Mouse (Mus musculus): ENCODE data around the gene Ube2cbp. TPM values are rescaled to one million over a fixed set of nuclear protein-coding genes. Genes with fewer than 3 reads are reported as not detected.
A peak's percentile ranks its signal among the peaks of the same experiment; 100 is the strongest.

The Ube2cbp gene
- total and polyA plus RNA-seq, 3 experiments: 3.3 to 6.4 (median 5.5) TPM

DNA sequence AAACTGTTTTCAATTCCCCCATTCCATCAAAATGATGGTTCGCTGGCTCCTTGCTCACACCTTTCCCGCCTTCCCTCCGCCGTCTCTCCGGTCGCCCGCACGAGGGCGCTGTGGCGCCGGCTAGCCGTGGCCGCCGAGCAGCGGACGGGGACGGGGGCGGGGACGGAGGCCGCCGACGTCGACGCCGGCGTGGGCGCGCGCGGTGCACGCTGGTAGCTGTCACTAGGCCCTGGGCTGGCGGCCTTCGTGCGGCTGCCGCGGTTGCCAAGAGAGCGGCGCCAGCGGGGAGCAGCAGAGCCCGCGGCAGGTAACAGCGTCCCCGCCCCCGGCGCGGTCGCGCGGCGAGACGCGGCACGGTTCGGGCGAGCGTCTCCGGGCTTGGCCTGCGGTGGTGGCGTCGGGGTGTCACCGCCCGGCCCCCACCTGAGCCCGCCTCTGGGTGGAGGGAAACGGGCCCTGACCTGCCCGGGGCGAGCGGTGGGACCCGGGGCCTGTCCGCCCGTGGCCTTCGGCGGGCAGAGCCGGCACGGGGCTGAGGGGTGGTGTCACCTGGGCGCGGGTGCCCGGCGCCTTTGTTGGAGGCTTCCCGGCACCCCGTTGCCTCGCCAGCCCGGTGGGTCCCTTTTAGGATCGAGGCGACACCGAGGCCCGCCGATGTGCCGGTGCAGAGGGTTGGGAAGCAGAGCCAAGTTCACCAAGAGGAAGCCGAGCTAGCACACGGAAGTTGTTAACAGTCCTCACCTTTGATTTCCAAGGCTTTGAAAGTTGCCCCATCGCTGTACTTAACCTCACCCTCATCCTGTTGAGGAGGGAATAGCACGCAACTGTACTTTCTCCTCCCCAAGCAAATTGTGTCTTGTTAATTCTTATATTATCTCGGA, 2.5 kb upstream of the Ube2cbp start, which contains the start of gene Dop1a:
Gene Dop1a, plus strand, starts transcription at position 165 of the 881 bp plus-strand sequence.
- TF ChIP-seq MEF2A (IDR thresholded peaks at IDR 0.05; ENCODE audit: borderline replicate concordance, low read depth, low read length): peak; percentile 72; the same call in 1 of the 2 replicates
- no peak for TF ChIP-seq JUND (conservative IDR thresholded peaks at IDR 0.05; ENCODE audit: low read depth, low read length)
- TF ChIP-seq NELFE (IDR thresholded peaks at IDR 0.05; ENCODE audit: low read depth, low read length): peak; percentile 82
- TF ChIP-seq SMC3 (IDR thresholded peaks at IDR 0.05; ENCODE audit: low read depth, low read length): peak; percentile 50
- TF ChIP-seq KAT2A (IDR thresholded peaks at IDR 0.05; ENCODE audit: insufficient replicate concordance, low read length): 0 out of 2 replicates have a peak, but pooled peaks have one; percentile 71
- TF ChIP-seq CHD2 (IDR thresholded peaks at IDR 0.05; ENCODE audit: low read length): 0 out of 2 replicates have a peak, but pooled peaks have one; percentile 20
- TF ChIP-seq USF2 (conservative IDR thresholded peaks at IDR 0.05; ENCODE audit: low read depth, low read length): no peak
- peak; percentile 58 for TF ChIP-seq HCFC1 (IDR thresholded peaks at IDR 0.05; ENCODE audit: low read depth, low read length)
- peak; percentile 30 to 84; a peak in 3 of 4 replicates for TF ChIP-seq CTCF (conservative IDR thresholded peaks at IDR 0.05 in 1 of 2, IDR thresholded peaks at IDR 0.05 in 1 of 2; ENCODE audit: low read depth in 2 of 2, low read length in 2 of 2)
- peak; percentile 96; the same call in 1 of the 2 replicates for TF ChIP-seq UBTF (IDR thresholded peaks at IDR 0.05; ENCODE audit: low read depth, low read length)
- peak; percentile 59 for TF ChIP-seq RAD21 (IDR thresholded peaks at IDR 0.05; ENCODE audit: low read depth, low read length)
- TF ChIP-seq CHD1 (IDR thresholded peaks at IDR 0.05; ENCODE audit: low read depth, low read length): no peak
- TF ChIP-seq SIN3A (IDR thresholded peaks at IDR 0.05; ENCODE audit: low read length): no peak; the same call in 1 of the 2 replicates
- peak; percentile 46; the same call in 1 of the 2 replicates for TF ChIP-seq IRF4 (IDR thresholded peaks at IDR 0.05; ENCODE audit: low read depth, low read length)
- peak; percentile 90 for TF ChIP-seq ZMIZ1 (IDR thresholded peaks at IDR 0.05; ENCODE audit: low read depth, low read length)
- TF ChIP-seq POLR2A (IDR thresholded peaks at IDR 0.05; ENCODE audit: low read depth, low read length): peak; percentile 83
- TF ChIP-seq MXI1 (IDR thresholded peaks at IDR 0.05; ENCODE audit: low read depth, low read length): peak; percentile 94
- peak; percentile 39; the same call in 1 of the 2 replicates for TF ChIP-seq ELF1 (IDR thresholded peaks at IDR 0.05; ENCODE audit: low read depth, low read length)
- TF ChIP-seq TCF12 (IDR thresholded peaks at IDR 0.05; ENCODE audit: low read depth, low read length): peak; percentile 70
- TF ChIP-seq EP300 (IDR thresholded peaks at IDR 0.05; ENCODE audit: low read length): no peak; the same call in 1 of the 2 replicates
- 0 out of 2 replicates have a peak, but pooled peaks have one; percentile 27 for TF ChIP-seq MYC (IDR thresholded peaks at IDR 0.05; ENCODE audit: low read depth, low read length)
- peak; percentile 59 for TF ChIP-seq NRF1 (IDR thresholded peaks at IDR 0.05; ENCODE audit: low read depth, low read length)
- TF ChIP-seq MAX (IDR thresholded peaks at IDR 0.05; ENCODE audit: low read length): peak; percentile 79
- 0 out of 2 replicates have a peak, but pooled peaks have one; percentile 46 for TF ChIP-seq MAZ (IDR thresholded peaks at IDR 0.05; ENCODE audit: low read depth, low read length)
- peak; percentile 85; the same call in 1 of the 2 replicates for TF ChIP-seq E2F4 (IDR thresholded peaks at IDR 0.05; ENCODE audit: insufficient replicate concordance, low read depth, low read length)
- peak within 1 kb of the TSS; percentile 76 for H3K27ac ChIP-seq (ENCODE audit: insufficient read depth, low read depth)

More for the DNA sequence above, 2.5 kb upstream of the Ube2cbp start, which contains the start of gene Dop1a:
- Histone ChIP-seq H3K27me3 (replicated peaks) (peaks cover 10% of the 10 kb centered on the region), H3K79me2 (replicated peaks; ENCODE audit: control insufficient read depth, extremely low read depth, insufficient read depth, poor library complexity, severe bottlenecking) (peaks cover 26% of the 10 kb centered on the region), H3K4me1 (ENCODE audit: control insufficient read depth in 1 of 2, insufficient read depth in 2 of 2) (peaks cover 4 to 26% of the 10 kb centered on the region in 2 experiments; a peak in 2 of 4 replicates), H3K9ac (ENCODE audit: insufficient read depth, low read depth) (peak within 1 kb of the TSS; percentile 95), H3K4me2 (ENCODE audit: insufficient read depth, low read depth, poor library complexity, severe bottlenecking) (peak within 1 kb of the TSS; percentile 84), H3K9me3 (replicated peaks; ENCODE audit: low read length) (no peaks in the 10 kb centered on the region), H3K4me3 (replicated peaks in 1 of 3; ENCODE audit: low read depth in 2 of 3, low read length in 2 of 3, poor library complexity in 1 of 3) (peak within 1 kb of the TSS; percentile 63 to 99 (median 81)), H3K36me3 (replicated peaks in 1 of 2; ENCODE audit: control insufficient read depth in 1 of 2, insufficient read depth in 1 of 2, low read length in 1 of 2) (peaks cover 2 to 3% of the 10 kb centered on the region in 2 experiments)
- dilution Hi-C loops (cut with MboI; ENCODE audit: extremely low pct_ligation_motif_present, extremely low pct_unique_long_range_greater_than_20kb, low sequenced_read_pairs): no loop called here
- in situ Hi-C loops (cut with MboI; ENCODE audit: low pct_ligation_motif_present, low pct_unique_long_range_greater_than_20kb, low sequenced_read_pairs): loop anchor here (10.0 to 25.0 kb wide), 2 partner anchors 108 to 270 kb away; partner anchors contain the start of genes Pgm3, Prss35 and Rwdd2a
- DNase-seq (ENCODE audit: extremely low read depth): peak; percentile 83

All from CH12.LX (cell line).